Mouse (Mus musculus): ENCODE data around the gene Cdk5.

The Cdk5 gene

DNA sequence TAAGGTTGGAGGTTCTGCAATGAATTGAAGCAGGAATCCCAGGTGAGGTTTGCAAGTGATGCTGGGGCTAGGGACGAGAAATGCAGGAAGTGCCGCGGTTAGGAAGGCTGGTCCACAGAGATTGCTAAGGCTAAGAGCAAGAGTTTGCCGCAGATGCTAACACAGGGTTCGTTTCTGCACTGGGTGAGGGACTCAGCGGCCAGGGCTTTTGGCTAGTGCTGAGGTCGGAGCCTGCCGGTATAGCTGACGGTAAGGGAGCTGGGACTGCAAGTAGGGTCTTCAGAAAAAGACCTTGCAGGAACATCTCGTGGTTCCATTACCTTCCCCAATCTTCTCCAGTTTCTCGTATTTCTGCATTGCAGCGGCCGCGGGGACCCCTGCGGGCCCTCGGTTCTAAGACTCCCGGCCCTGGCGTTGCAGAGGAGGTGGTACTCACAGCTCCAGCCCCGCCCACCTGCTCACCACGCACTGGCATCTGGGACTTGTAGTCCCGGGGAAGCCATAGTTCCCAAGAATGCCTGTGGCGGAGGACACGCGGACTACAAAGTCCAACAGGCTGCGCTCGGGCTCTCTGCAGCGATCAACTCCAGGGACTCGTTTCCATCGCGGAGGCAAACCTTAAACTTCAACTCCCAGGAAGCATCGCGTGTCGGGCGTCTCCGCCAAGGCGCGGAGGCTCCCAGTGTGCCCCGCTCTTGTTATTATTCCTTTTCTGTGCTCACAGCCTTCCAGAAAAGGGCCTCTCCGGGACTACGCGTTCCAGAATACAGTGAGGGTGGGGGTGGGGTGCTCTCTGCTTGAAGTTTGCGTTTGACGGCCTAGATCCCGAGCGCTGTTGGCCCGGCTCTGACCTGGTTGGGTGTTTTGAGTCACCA lies at the start of gene Cdk5, which contains the start of gene Slc4a2:
Gene Cdk5 (minus strand): TSS at position 402 of the 875 bp plus-strand sequence.
Gene Slc4a2 (plus strand): TSS at position 709 of the 875 bp plus-strand sequence.
- DNase-seq (ENCODE audit: low read depth, low spot score) = peak; percentile 100

DNA sequence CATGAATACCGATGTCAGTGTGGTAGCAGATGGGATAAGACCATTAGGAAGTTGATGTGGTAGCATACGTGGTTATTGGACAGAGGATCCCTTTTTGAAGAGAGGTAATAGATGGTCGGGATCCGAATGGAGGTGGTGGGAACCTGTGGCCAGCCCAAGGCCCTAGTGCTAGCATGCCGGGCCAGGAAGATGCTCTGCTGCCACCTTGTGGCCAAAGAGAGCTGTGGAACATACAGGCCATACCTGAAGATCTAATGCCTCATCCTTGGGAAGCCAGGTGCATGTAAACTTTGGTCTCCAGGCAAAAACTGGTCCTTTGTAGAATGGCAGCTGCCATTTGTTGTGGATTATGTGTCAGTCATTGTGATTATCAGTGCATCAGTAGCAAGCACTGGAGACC lies 47.3 kb upstream of the Cdk5 start:
- peak; percentile 80 for DNase-seq (ENCODE audit: low read depth, low spot score)

- DNase-seq (ENCODE audit: low read depth, low spot score) = no peak
Measured at GRCm38 (mm10) chr5:24466762-24467161, 43.4 kb upstream of the Cdk5 start.

DNA sequence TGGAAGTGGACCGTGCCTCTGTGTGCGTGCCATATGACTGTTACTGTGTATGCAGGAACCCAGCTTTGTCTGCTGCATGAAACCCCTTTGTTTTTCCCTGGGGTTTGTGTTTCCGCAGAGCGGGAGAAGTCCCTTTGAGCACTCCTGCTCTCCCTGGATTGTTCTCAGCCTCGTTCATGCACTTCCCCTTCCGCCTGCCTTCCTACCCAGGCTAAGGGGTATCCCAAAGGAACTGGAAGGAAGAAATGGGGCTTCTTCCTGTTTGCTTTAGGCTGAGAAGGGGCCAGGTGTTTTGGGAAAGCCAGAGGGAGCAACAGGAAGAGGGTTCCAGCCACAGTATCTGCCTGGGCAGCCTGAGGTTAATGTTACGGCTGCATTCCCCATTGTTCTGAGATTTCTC lies 32.3 kb upstream of the Cdk5 start:
- DNase-seq (ENCODE audit: low read depth, low spot score) = no peak

- no peak for DNase-seq (ENCODE audit: low read depth, low spot score)
Measured at GRCm38 (mm10) chr5:24455076-24455475, 31.7 kb upstream of the Cdk5 start.

GRCm38 (mm10) chr5:24453985-24454303 lies 30.6 kb upstream of the Cdk5 start:
- DNase-seq (ENCODE audit: low read depth, low spot score) = no peak

- DNase-seq (ENCODE audit: low read depth, low spot score) = peak; percentile 44
Measured at GRCm38 (mm10) chr5:24453283-24453984, 30.1 kb upstream of the Cdk5 start.

- peak; percentile 30 for DNase-seq (ENCODE audit: low read depth, low spot score)
Measured at GRCm38 (mm10) chr5:24452691-24453233, 29.4 kb upstream of the Cdk5 start.

DNA sequence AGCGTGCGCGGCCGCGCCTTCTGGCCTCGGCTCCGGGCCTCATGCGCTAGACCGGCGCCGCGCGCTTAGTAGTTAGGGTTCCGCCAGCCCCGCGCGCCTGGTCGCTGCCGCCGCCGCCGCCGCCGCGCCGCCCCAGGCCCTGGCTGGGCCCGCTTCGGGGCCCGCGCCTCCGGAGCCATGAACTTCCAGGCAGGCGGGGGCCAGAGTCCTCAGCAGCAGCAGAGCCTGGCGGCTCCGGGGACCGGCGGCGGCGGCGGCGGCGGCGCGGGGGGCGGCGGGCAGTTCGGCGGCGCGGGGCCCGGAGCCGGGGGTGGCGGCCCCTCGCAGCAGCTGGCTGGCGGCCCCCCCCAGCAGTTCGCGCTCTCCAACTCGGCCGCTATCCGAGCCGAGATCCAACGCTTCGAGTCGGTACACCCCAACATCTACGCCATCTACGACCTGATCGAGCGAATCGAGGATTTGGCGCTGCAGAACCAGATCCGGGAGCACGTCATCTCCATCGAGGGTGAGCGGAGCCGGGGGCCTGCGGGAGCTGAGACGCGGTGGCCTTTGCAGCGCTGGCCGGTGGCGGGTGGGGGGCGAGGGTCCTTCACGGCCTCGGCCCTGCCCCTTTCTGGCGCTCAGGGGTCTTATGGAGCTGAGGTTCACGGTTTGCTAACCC lies 28.8 kb upstream of the Cdk5 start, which contains the start of gene Agap3:
Gene Agap3 (plus strand): TSS at position 148 of the 661 bp plus-strand sequence.
- DNase-seq (ENCODE audit: low read depth, low spot score) = peak; percentile 42

DNA sequence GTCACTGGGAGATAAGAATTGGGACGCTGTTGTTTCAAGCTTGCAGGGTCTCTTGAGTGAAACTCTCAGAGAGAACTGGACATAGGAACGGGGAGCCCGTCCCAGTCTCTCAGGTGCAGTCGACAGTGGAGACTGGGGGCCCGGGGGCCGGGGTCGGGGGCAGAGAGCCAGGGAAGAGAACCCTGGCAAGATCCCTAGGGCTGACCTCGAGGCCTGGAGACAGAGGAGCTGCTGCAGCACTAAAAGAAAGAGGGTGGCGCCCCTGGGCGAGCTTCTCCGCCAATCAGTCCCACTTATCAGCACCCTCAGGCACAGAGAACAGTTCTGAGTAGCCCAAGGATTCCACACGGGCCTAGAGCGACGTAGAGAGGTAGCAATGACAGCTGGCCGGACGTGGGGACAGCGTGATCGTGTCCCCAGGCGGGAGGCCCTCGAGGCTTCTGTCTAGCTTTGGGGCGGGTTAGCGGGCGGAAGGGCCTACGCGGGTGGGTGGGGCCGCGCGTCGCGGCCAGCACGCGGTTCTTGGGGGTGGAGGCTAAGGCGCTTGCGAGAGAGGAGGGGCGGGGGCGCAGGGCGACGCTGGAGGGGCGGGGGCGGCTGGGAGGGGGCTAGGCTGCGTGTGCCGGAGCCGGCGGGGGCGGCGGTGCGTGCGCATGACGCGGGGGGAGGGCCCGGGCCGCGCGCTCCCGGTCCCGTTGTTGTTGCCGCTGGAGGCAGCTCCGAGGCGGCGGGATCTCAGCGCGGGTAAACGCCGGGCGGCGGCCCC lies 28.1 kb upstream of the Cdk5 start:
- peak; percentile 91 for DNase-seq (ENCODE audit: low read depth, low spot score)

GRCm38 (mm10) chr5:24447624-24448298 lies 24.4 kb upstream of the Cdk5 start, which contains the start of gene Tmub1:
Tmub1 (minus strand) TSS chr5:24447854.
- DNase-seq (ENCODE audit: low read depth, low spot score) = peak; percentile 87

GRCm38 (mm10) chr5:24446630-24447029 lies 23.3 kb upstream of the Cdk5 start:
- no peak for DNase-seq (ENCODE audit: low read depth, low spot score)

- no peak for DNase-seq (ENCODE audit: low read depth, low spot score)
Measured at GRCm38 (mm10) chr5:24445428-24446080, 22.2 kb upstream of the Cdk5 start.

- peak; percentile 92 for DNase-seq (ENCODE audit: low read depth, low spot score)
Measured at GRCm38 (mm10) chr5:24444746-24445427, 21.6 kb upstream of the Cdk5 start, which contains the start of gene Fastk. Fastk (minus strand) TSS chr5:24445287.

DNA sequence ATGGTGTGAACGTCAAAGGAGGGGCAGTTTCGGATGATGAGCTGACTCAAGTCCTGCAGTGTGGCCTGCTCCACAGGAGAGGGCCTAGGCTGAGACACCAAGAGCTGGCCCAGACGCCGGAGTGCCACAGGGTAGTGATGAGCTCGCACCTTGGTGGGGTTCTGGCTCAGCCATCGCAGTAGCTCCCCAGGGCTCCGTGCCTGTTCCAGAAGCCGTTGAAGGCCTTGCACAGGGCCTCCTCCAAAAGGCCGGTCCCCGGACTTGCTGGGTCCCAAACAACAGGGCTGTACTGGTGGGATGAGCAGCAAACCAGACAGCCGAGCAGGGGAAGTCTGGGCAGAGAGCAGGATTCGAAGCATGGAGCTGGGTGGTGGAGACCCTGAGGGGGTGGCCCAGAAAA lies 20.6 kb upstream of the Cdk5 start:
- no peak for DNase-seq (ENCODE audit: low read depth, low spot score)

- DNase-seq (ENCODE audit: low read depth, low spot score) = no peak
Measured at GRCm38 (mm10) chr5:24443204-24443603, 19.9 kb upstream of the Cdk5 start.

DNA sequence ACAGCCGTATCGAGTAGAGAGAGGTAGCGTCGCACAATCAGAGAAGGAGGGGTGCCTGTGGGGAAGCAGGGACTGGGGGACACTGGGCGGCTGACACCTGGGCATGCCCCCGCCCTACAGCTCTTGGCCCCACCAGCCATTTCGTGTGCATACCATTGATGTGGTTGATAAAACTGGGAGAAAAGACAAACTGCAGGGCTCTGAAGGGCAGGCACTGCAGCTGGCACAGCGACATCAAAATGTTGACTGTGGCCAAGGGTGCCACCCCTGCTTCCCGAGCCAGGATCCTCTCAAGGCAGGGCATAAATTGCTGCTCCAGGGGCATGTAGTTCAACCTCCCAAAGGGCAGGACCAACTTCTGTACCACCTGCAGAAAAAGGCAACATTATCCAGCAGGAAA lies 18.7 kb upstream of the Cdk5 start:
- DNase-seq (ENCODE audit: low read depth, low spot score) = no peak

- DNase-seq (ENCODE audit: low read depth, low spot score) = no peak
Measured at GRCm38 (mm10) chr5:24441187-24441586, 17.9 kb upstream of the Cdk5 start.

GRCm38 (mm10) chr5:24433993-24434392 lies 10.7 kb upstream of the Cdk5 start:
- DNase-seq (ENCODE audit: low read depth, low spot score) = no peak
